Mouse (Mus musculus): ENCODE measurements around the gene Olfr1441. TPM values are rescaled to one million over a fixed set of nuclear protein-coding genes. Genes with fewer than 3 reads are reported as not detected.

Olfr1441 gene
- polyA plus RNA-seq, 1 experiment from 2014 or later: not detected

DNA sequence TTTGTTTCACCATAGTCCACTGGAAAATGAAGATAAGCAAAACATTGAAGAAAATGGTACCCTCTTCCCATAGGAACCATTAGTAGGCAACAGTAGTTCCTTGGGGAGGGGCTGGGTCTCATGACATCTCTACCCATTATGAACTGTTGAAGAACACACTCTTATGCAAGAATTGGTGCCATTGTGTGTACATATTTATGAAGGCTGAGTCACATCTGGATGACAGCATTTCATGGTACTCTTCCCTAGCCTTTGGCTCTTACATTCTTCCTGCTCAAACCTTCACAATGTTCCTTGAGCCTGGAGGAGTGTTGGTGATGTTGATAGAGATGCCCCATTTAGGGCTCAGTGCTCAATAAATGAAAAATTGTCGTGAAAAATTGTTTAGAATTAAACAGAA lies 22.3 kb downstream of the Olfr1441 start:
- Histone ChIP-seq H3K27me3 (ENCODE audit: low read depth, poor library complexity, severe bottlenecking) (no peaks in the 10 kb centered on the region), H3K4me1 (0 out of 2 replicates have a peak, but pooled peaks cover 4% of the 10 kb centered on the region), H3K36me3 (no peaks in the 10 kb centered on the region), H3K27ac (replicated peaks) (no peak overlapping the region), H3K9me3 (replicated peaks) (no peaks in the 10 kb centered on the region), H3K4me3 (no peak overlapping the region)
- DNase-seq (ENCODE audit: low spot score): no peak
- WGBS: 63% methylated on average over 1 of the region's 1 CpGs

DNA sequence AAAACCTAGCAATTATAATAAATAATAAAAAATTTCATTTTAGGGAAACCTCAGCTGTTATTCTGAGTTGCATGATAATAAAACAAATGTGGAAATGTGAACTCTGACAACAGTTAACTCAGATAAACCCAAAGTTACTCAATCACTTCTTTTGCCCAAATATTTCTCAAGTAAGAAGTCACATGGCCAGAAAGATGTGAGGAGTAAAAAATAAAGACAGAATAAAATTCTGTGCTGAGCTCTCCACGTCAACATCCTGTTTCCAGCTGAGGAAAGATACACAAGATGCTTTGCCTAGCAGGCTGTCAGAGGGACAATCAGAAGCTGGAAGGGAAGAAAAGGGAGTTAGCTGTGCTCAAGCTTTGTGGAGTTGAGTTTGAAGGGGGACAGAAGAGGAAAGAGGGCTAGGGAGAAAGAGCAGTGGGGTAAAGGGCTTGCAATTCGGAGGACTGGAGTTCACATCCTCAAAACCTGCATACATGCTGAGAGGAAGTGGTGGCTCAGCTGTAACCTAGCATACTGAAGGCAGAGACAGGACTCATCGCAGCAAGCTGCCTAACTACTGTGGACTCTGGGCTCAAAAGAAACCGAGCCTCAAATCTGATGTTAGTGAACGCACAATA lies 23.0 kb downstream of the Olfr1441 start:
- no peaks in the 10 kb centered on the region for H3K27me3 ChIP-seq (ENCODE audit: low read depth, poor library complexity, severe bottlenecking)
- no peak overlapping the region for H3K27ac ChIP-seq (replicated peaks)
- no peak for DNase-seq (ENCODE audit: low spot score)
- 0 out of 2 replicates have a peak, but pooled peaks cover 4% of the 10 kb centered on the region for H3K4me1 ChIP-seq
- no peaks in the 10 kb centered on the region for H3K36me3 ChIP-seq
- H3K9me3 ChIP-seq (replicated peaks): no peaks in the 10 kb centered on the region
- 72% methylated on average over 5 of the region's 5 CpGs for WGBS
- H3K4me3 ChIP-seq: no peak overlapping the region

DNA sequence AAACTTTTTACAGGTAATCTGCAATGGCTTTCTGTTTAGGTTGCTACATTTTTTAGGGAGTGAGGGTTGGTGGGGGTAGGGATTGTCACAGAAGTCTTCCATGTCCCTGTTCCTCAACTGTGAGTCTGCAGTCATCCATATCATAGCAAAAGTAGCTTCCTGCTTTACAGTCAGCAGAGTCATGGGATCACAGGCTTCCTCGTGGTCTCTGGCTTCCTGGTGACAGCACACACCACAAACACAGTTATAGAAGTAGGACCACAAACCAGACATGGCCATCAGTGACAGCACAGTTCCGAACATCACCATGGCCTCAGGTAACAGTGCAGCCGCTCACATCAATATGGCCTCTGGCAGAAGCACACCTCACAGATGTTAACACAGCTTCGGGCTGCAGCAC lies 25.3 kb downstream of the Olfr1441 start:
- 0 out of 2 replicates have a peak, but pooled peaks cover 4% of the 10 kb centered on the region for H3K4me1 ChIP-seq
- no peaks in the 10 kb centered on the region for H3K36me3 ChIP-seq
- no peak for DNase-seq (ENCODE audit: low spot score)
- no peak overlapping the region for H3K27ac ChIP-seq (replicated peaks)
- no peaks in the 10 kb centered on the region for H3K27me3 ChIP-seq (ENCODE audit: low read depth, poor library complexity, severe bottlenecking)
- 85% methylated on average over 4 of the region's 4 CpGs for WGBS
- H3K4me3 ChIP-seq: no peak overlapping the region
- H3K9me3 ChIP-seq (replicated peaks): no peaks in the 10 kb centered on the region

DNA sequence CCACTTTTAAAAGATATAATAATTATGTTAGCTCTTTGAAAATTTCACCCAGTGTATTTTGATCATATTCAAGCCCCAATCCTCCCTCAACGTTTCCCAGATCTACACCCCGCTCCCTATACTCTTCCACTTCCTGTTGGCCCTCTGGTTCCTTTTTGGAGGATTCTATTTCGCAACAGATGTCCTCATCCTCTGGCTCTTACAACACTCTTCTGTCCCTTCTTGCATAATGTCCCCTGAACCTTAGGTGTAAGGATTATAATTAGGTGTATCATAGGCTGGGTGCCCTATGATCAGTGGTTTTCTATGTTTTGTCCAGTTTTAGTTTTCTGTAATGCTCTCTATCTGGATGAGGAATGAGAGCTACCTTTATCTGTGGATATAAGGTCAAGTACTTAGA lies 27.8 kb downstream of the Olfr1441 start:
- no peak for DNase-seq (ENCODE audit: low spot score)
- no peaks in the 10 kb centered on the region for H3K36me3 ChIP-seq
- H3K27me3 ChIP-seq (ENCODE audit: low read depth, poor library complexity, severe bottlenecking): no peaks in the 10 kb centered on the region
- H3K27ac ChIP-seq (replicated peaks): no peak overlapping the region
- H3K9me3 ChIP-seq (replicated peaks): no peaks in the 10 kb centered on the region
- H3K4me3 ChIP-seq: no peak overlapping the region
- H3K4me1 ChIP-seq: 0 out of 2 replicates have a peak, but pooled peaks cover 4% of the 10 kb centered on the region
- WGBS: 86% methylated on average over 3 of the region's 3 CpGs

DNA sequence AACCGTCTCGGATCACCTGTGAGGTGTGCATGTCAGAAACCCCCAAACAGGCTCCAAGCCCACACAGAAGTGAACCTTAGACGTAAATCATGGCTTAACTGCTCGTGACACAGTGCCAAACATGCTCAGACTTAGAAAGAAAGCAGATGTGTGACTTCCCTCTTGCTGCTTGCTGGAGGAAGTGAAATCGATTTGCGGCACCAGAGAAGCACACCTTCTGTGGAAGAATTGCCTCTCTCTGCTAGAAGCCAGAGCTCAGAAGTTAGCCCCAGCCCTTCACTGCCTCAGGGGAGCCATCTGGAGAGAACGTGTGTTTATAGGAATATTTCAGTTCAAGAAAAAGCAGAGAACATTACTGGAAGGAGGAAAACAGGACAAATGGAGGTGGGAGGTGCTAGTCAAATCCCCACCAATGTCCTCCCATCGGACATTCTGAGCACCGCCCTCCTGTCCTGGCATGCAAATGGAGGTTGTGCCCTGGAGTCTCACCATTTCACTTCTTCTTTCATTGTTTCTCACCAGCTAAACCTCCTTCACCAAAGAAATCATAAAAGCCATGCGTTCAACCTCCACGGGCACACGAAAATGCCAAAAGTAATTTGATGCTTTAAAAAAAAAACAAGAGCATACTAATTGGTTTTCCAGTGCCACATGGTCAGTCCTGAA lies 40.3 kb downstream of the Olfr1441 start:
- Histone ChIP-seq H3K4me1 (no peaks in the 10 kb centered on the region), H3K4me3 (no peak overlapping the region), H3K27ac (replicated peaks) (no peak overlapping the region), H3K27me3 (ENCODE audit: low read depth, poor library complexity, severe bottlenecking) (no peaks in the 10 kb centered on the region), H3K36me3 (no peaks in the 10 kb centered on the region), H3K9me3 (replicated peaks) (no peaks in the 10 kb centered on the region)
- DNase-seq (ENCODE audit: low spot score): no peak
- WGBS: 92% methylated on average over 12 of the region's 12 CpGs

DNA sequence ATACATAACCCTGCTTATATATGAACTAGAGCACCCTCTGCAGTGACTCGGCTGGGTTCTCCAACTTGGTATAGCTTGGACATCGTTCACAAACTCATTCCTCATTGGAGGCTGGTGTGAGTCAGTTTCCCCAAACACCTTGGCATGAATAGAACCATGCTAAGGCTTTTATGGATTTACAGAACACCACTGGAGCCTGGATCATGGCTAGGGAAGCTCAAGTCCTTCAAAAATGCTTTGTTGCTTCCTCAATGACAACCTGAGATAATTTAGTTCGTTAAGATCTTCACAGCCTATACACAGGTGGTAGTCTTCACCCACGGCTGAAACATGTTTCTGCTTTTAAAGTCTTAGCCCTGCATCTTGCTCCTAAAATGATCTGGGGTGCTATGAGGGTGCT lies 42.3 kb downstream of the Olfr1441 start:
- Histone ChIP-seq H3K4me1 (peaks cover 9% of the 10 kb centered on the region; the same call in 1 of the 2 replicates), H3K36me3 (peaks cover 12% of the 10 kb centered on the region; the same call in 1 of the 2 replicates), H3K4me3 (no peak overlapping the region), H3K9me3 (replicated peaks) (no peaks in the 10 kb centered on the region), H3K27me3 (ENCODE audit: low read depth, poor library complexity, severe bottlenecking) (no peaks in the 10 kb centered on the region), H3K27ac (replicated peaks) (no peak overlapping the region)
- WGBS: 91% methylated on average over 4 of the region's 4 CpGs
- DNase-seq (ENCODE audit: low spot score): no peak

DNA sequence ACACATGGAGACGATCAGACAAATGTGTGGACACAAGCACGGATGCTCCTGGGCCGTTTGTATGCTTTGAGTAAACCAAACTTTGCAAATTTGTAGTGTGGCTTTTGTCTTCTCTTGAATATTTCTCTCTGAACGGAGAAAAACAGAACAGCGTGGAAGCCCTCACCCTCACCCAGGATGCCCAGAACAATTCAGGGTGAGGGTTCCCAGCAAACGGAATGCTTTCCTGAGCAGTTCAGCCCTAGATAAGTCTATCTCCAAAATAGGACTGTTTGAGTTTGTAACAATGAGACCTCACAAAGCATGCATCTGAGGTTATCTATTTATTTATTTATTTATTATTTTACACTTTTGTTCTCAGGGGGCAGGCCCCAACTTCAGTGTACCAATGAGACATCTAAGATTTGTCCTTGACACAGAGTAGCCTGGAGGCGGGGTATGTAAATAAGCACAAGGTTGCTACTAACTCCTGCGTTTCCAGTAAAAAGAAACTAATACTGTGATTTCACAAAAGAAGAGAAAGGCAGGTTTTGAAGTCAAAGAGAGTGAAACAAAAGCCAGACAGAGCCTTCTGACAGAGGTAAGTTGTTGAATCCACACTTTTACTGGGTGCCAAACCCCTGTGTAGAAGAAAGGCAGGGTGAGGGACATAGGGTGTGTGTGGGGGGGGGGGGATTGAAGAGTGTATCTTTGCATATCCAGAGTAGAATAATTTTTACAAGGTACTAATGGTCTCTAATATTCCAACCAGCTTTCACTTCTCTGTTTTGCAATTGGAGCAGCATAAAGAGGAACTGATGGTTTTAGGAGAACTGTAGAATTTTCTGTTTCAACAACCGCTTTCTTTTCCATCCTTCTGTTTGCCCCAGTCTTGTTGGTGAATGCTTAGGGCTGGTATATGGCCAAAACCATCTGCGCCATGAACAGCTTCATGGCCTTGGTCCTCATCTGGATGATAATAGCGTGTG lies 43.3 kb downstream of the Olfr1441 start, which contains the start of gene Mpeg1:
Gene Mpeg1 (plus strand): TSS at position 498 of the 968 bp plus-strand sequence.
- peaks cover 9% of the 10 kb centered on the region; the same call in 1 of the 2 replicates for H3K4me1 ChIP-seq
- WGBS: 88% methylated on average over 11 of the region's 11 CpGs
- no peaks in the 10 kb centered on the region for H3K27me3 ChIP-seq (ENCODE audit: low read depth, poor library complexity, severe bottlenecking)
- H3K36me3 ChIP-seq: peaks cover 22% of the 10 kb centered on the region
- no peak within 1 kb of the TSS for H3K27ac ChIP-seq (replicated peaks)
- DNase-seq (ENCODE audit: low spot score): no peak
- H3K4me3 ChIP-seq: no peak within 1 kb of the TSS
- H3K9me3 ChIP-seq (replicated peaks): no peaks in the 10 kb centered on the region

DNA sequence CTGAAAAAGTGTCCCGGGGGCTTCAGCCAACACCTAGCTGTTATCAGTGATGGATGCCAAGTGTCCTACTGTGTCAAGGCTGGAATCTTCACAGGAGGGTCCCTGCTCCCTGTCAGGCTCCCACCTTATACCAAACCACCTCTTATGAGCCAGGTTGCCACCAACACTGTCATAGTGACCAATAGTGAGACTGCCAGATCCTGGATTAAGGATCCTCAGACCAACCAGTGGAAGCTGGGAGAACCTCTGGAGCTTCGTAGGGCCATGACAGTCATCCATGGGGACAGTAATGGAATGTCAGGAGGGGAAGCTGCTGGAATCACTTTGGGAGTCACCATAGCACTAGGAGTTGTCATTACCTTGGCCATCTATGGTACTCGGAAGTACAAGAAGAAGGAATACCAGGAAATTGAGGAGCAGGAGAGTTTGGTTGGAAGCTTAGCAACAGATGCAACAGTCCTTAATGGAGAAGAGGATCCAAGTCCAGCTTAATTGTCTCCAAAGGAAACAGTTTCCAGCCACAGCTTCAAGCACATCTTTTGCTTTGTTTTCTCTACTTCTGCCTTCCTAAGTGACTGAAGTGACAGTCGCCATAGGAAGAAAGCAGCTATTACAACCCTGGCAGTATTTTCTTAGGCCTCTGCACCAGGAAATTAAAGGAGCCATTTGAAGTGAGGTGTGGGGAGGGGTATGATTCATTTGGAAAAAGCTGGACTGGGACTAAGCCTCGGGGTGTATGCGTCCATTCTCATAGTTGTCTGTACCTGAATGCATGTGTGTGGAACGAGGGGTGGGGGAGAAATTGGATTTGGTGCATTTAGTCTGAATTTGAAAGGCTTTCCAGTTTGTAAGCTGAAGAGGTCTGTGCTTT lies 45.9 kb downstream of the Olfr1441 start:
- WGBS: 77% methylated on average over 7 of the region's 7 CpGs
- Histone ChIP-seq H3K36me3 (peaks cover 47% of the 10 kb centered on the region), H3K4me3 (no peak overlapping the region), H3K27ac (replicated peaks) (no peak overlapping the region), H3K4me1 (peaks cover 12% of the 10 kb centered on the region; the same call in 1 of the 2 replicates), H3K27me3 (ENCODE audit: low read depth, poor library complexity, severe bottlenecking) (no peaks in the 10 kb centered on the region), H3K9me3 (replicated peaks) (no peaks in the 10 kb centered on the region)
- DNase-seq (ENCODE audit: low spot score): peak; percentile 10

DNA sequence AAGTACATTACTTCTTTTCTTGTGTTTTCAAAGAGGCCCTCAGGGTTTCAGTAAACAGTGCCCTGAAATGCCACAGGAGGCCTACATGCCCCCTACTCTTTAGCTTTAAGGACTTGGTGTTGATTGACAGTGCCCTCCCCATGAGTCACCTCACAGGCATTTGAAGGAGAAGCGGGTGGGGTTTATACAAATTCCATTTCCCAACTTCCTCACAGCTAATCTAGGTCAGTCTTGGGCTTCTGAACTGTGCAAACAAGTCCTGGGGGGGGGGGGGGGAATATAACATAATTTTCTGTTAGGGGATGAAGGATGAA lies 46.4 kb downstream of the Olfr1441 start:
- Histone ChIP-seq H3K4me3 (no peak overlapping the region), H3K36me3 (peaks cover 53% of the 10 kb centered on the region), H3K9me3 (replicated peaks) (no peaks in the 10 kb centered on the region), H3K27ac (replicated peaks) (no peak overlapping the region), H3K27me3 (ENCODE audit: low read depth, poor library complexity, severe bottlenecking) (no peaks in the 10 kb centered on the region), H3K4me1 (peaks cover 12% of the 10 kb centered on the region; the same call in 1 of the 2 replicates)
- peak; percentile 12 for DNase-seq (ENCODE audit: low spot score)
- 24% methylated on average over 1 of the region's 1 CpGs for WGBS

DNA sequence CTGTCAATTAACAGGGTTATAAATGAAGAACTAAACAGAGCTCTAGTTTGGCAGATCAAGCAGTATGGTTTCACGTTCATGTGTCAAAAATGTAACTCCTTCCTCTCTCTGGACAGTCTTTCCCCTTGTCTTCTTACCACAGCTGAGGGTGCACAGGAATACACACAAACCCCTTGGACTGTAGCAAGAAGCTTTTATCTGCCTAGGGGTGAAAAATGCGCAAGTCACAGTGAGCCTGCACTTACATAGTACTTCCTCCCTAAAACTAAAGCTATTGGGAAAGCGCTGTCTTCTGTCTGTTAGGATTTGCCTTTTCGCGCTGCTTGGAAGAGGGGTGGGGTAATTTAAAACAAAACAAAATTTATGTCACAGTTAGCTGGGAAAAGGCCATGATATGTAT lies 46.9 kb downstream of the Olfr1441 start:
- peaks cover 12% of the 10 kb centered on the region; the same call in 1 of the 2 replicates for H3K4me1 ChIP-seq
- DNase-seq (ENCODE audit: low spot score): peak; percentile 11
- peaks cover 57% of the 10 kb centered on the region for H3K36me3 ChIP-seq
- no peak overlapping the region for H3K4me3 ChIP-seq
- 85% methylated on average over 5 of the region's 5 CpGs for WGBS
- 0 out of 2 replicates have a peak overlapping the region, but pooled peaks have one; percentile 23 for H3K27ac ChIP-seq (replicated peaks)
- H3K9me3 ChIP-seq (replicated peaks): no peaks in the 10 kb centered on the region
- H3K27me3 ChIP-seq (ENCODE audit: low read depth, poor library complexity, severe bottlenecking): no peaks in the 10 kb centered on the region

DNA sequence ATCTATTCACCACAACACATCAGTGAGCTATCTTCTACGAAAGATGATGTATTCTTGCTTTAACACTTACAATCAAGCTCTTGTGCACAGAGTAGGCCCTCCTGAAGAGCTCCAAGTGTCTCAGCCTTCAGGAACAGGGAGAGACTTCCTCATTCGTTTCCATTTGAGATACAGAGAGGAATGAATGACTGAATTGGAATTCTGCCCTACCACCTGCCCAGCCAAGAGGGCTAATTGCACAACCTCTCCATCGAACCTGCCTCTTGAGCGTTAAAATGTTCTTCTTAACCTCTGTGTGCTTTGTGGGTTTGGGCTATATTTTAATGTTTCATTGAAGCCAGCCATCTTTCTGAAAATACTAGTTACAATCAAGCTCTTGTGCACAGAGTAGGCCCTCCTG lies 47.4 kb downstream of the Olfr1441 start:
- Histone ChIP-seq H3K36me3 (peaks cover 63% of the 10 kb centered on the region), H3K27me3 (ENCODE audit: low read depth, poor library complexity, severe bottlenecking) (no peaks in the 10 kb centered on the region), H3K4me3 (no peak overlapping the region), H3K9me3 (replicated peaks) (no peaks in the 10 kb centered on the region), H3K4me1 (peaks cover 12% of the 10 kb centered on the region; the same call in 1 of the 2 replicates), H3K27ac (replicated peaks) (no peak overlapping the region)
- no peak for DNase-seq (ENCODE audit: low spot score)
- 92% methylated on average over 4 of the region's 4 CpGs for WGBS

All from midbrain, embryonic 10.5 days (tissue).